Mouse (Mus musculus) midbrain, postnatal 0 days (tissue): ENCODE results near the gene Fam71e1. TPM values are rescaled to one million over a fixed set of nuclear protein-coding genes. Genes with fewer than 3 reads are reported as not detected.

Source experiments
- ATAC-seq: fragments of 200-750 bp; cut with Nextera tagmentation; 2 replicates; pipeline ENCODE4 v1.8.0; 2017; ENCODE audit warnings: moderate number of reproducible peaks, mild to moderate bottlenecking, moderate TSS enrichment, moderate library complexity; ENCODE audit not compliant: low FRiP score
- DNase-seq: peaks from one replicate; pipeline ENCODE4 v3.0.0-alpha.2; 2015; ENCODE audit warnings: low spot score
- H3K27ac ChIP-seq: fragments of 300-500 bp; sonication (generic); 2 replicates; pipeline ENCODE4 v1.5.1; 2014; ENCODE audit warnings: low read depth, mild to moderate bottlenecking, low read length, mixed read lengths
- H3K27me3 ChIP-seq: fragments of 300-500 bp; sonication (generic); 2 replicates; pipeline ENCODE4 v1.6.1; 2014; ENCODE audit warnings: low read length, control low read depth, mixed read lengths; ENCODE audit not compliant: insufficient read depth
- H3K36me3 ChIP-seq: fragments of 300-500 bp; sonication (generic); 2 replicates; pipeline ENCODE4 v1.6.1; 2014; ENCODE audit warnings: low read length, control low read depth, mixed read lengths; ENCODE audit not compliant: insufficient read depth
- H3K4me1 ChIP-seq: fragments of 300-500 bp; sonication (generic); 2 replicates; pipeline ENCODE4 v1.6.1; 2014; ENCODE audit warnings: mild to moderate bottlenecking, control low read depth, antibody characterized with exemption, low read length, mixed read lengths; ENCODE audit not compliant: insufficient read depth
- H3K4me2 ChIP-seq: fragments of 300-500 bp; sonication (generic); 2 replicates; pipeline ENCODE4 v1.6.1; 2014; ENCODE audit warnings: low read depth, mild to moderate bottlenecking, low read length, mixed read lengths; ENCODE audit not compliant: poor library complexity, severe bottlenecking
- H3K4me3 ChIP-seq: fragments of 300-500 bp; sonication (generic); 2 replicates; pipeline ENCODE4 v1.5.1; 2014; ENCODE audit warnings: low read depth, mild to moderate bottlenecking, low read length, moderate library complexity
- H3K9ac ChIP-seq: fragments of 300-500 bp; sonication (generic); replicated peaks from 2 replicates; pipeline ENCODE4 v1.6.1; 2014; ENCODE audit warnings: mild to moderate bottlenecking, low read length, moderate library complexity, mixed read lengths; ENCODE audit not compliant: poor library complexity, severe bottlenecking
- H3K9me3 ChIP-seq: fragments of 300-500 bp; sonication (generic); 2 replicates; pipeline ENCODE4 v1.6.1; 2016; ENCODE audit warnings: low read length, control low read depth
- CTCF ChIP-seq: IDR thresholded peaks from 2 replicates; pipeline ENCODE4 v1.5.1; 2016; ENCODE audit warnings: antibody characterized with exemption, mild to moderate bottlenecking
- WGBS: fragments of 180-500 bp; shearing (Covaris S2); extraction: QIAGEN DNeasy Blood & Tissue Kit; methylation state at CpG from one replicate; pipeline ENCODE4 v1.1.7; 2014; 5-methylcytosine and 5-hydroxymethylcytosine counted together
- polyA plus RNA-seq: library from polyadenylated mRNA; unstranded; fragments of >200 nt; fragmentation: Nextera tagmentation; extraction: Ambion mirVana; gene quantifications from 2 replicates; pipeline ENCODE4 v1.2.1, GENCODE M21; 2015
- total RNA-seq: library from RNA; depleted of rRNA; stranded (reverse); fragments of >200 nt; gene quantifications from 2 replicates; pipeline ENCODE4 v1.2.3, GENCODE M21; 2014

The Fam71e1 gene
- total and polyA plus RNA-seq, 2 experiments from 2014 or later, result 18.5 to 27.7 TPM

- Histone ChIP-seq H3K4me2 (no peak overlapping the region), H3K4me1 (peaks cover 16% of the 10 kb centered on the region)
- no peak for TF ChIP-seq CTCF
Measured at GRCm38 (mm10) chr7:44469677-44470675, 26.4 kb upstream of the Fam71e1 start.

GRCm38 (mm10) chr7:44470696-44471612 is 25.4 kb upstream of the Fam71e1 start:
- Histone ChIP-seq H3K4me2 (no peak overlapping the region), H3K4me1 (peaks cover 16% of the 10 kb centered on the region), H3K4me3 (no peak overlapping the region), H3K27me3 (no peaks in the 10 kb centered on the region), H3K27ac (no peak overlapping the region), H3K36me3 (no peaks in the 10 kb centered on the region), H3K9ac (no peak overlapping the region), H3K9me3 (no peaks in the 10 kb centered on the region)
- WGBS, result 85% methylated on average over 16 of the region's 16 CpGs
- ATAC-seq, result no peak
- no peak for DNase-seq
- no peak for TF ChIP-seq CTCF

More at GRCm38 (mm10) chr7:44469677-44470675, 26.4 kb upstream of the Fam71e1 start:
- Histone ChIP-seq H3K27me3 (no peaks in the 10 kb centered on the region), H3K9ac (no peak overlapping the region), H3K9me3 (no peaks in the 10 kb centered on the region), H3K27ac (peak overlapping the region; percentile 91), H3K4me3 (no peak overlapping the region), H3K36me3 (peaks cover 2% of the 10 kb centered on the region; the same call in 1 of the 2 replicates)
- ATAC-seq (no peak), DNase-seq (no peak)
- 91% methylated on average over 16 of the region's 16 CpGs for WGBS

GRCm38 (mm10) chr7:44471880-44472557 is 24.4 kb upstream of the Fam71e1 start:
- H3K4me2 ChIP-seq, result no peak overlapping the region
- TF ChIP-seq CTCF, result no peak
- WGBS, result 39% methylated on average over 6 of the region's 6 CpGs
- H3K27me3 ChIP-seq, result 0 out of 2 replicates have a peak, but pooled peaks cover under 1% of the 10 kb centered on the region
- H3K4me3 ChIP-seq, result no peak overlapping the region
- H3K27ac ChIP-seq, result no peak overlapping the region
- no peaks in the 10 kb centered on the region for H3K36me3 ChIP-seq
- H3K9me3 ChIP-seq, result no peaks in the 10 kb centered on the region
- H3K9ac ChIP-seq, result no peak overlapping the region
- ATAC-seq, result no peak
- H3K4me1 ChIP-seq, result peaks cover 16% of the 10 kb centered on the region
- no peak for DNase-seq

GRCm38 (mm10) chr7:44472558-44472885 is 23.9 kb upstream of the Fam71e1 start:
- H3K9me3 ChIP-seq, result no peaks in the 10 kb centered on the region
- WGBS, result 9% methylated on average over 1 of the region's 1 CpGs
- no peak overlapping the region for H3K9ac ChIP-seq
- no peak overlapping the region for H3K4me2 ChIP-seq
- no peaks in the 10 kb centered on the region for H3K36me3 ChIP-seq
- H3K27ac ChIP-seq, result no peak overlapping the region
- no peak overlapping the region for H3K4me3 ChIP-seq
- DNase-seq (no peak), ATAC-seq (no peak)
- no peak for TF ChIP-seq CTCF
- H3K27me3 ChIP-seq, result 0 out of 2 replicates have a peak, but pooled peaks cover 5% of the 10 kb centered on the region
- peaks cover 16% of the 10 kb centered on the region for H3K4me1 ChIP-seq

- no peak overlapping the region for H3K27ac ChIP-seq
- no peaks in the 10 kb centered on the region for H3K9me3 ChIP-seq
- H3K36me3 ChIP-seq, result no peaks in the 10 kb centered on the region
- no peak for TF ChIP-seq CTCF
- ATAC-seq, result no peak
- WGBS, result 57% methylated on average over 9 of the region's 9 CpGs
- DNase-seq, result no peak
- H3K9ac ChIP-seq, result no peak overlapping the region
- H3K4me1 ChIP-seq, result peaks cover 16% of the 10 kb centered on the region
- no peak overlapping the region for H3K4me3 ChIP-seq
- 0 out of 2 replicates have a peak, but pooled peaks cover 6% of the 10 kb centered on the region for H3K27me3 ChIP-seq
- no peak overlapping the region for H3K4me2 ChIP-seq
Measured at GRCm38 (mm10) chr7:44472961-44473646, 23.3 kb upstream of the Fam71e1 start.
